Mouse (Mus musculus) kidney, postnatal 36 days (tissue): ENCODE results near the gene Stx6.
A peak's percentile ranks its signal among the peaks of the same experiment; 100 is the strongest.

Source experiments
- DNase-seq, 2 experiments: peaks; one replicate each; pipeline ENCODE4 v3.0.0; 2021 to 2022; ENCODE audit warnings: mixed read lengths in 2 of 2

Stx6 gene

DNA sequence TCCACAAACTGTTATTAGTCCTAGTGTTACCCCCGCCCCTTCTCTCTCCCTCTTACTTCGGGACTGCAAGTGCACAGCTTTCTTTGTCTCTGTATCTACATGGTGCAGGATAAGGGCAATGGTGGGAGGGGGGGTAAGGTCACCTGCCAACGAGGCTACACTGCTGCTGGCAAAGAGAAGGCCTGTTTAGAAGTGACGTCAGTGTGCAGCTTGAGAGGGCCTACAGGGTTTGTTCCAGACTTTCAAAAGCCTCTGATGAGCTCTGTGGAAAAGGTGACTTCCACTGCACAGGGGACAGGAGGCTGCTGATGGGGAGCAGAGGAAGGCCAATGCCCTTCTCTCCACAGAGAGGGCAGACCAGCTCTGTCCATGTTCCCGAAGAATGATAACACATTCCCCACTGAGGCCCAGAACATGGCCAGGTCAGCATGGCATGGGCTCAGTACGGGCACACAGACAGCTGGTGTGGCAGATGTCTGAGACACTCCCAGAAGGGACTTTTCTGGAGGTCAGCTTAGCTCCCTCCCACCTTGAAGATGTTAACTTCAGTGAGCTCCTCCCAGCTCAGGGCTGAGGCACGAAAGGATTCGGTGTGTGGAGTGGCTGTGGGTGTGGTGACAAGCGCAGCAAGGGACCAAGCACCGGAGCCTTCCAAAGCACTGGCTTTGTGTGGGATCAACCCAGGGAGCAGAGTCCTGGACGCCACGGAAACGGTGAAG is 78.0 kb downstream of the Stx6 start:
- peak in 1 of 2 experiments; percentile 26 for DNase-seq

DNA sequence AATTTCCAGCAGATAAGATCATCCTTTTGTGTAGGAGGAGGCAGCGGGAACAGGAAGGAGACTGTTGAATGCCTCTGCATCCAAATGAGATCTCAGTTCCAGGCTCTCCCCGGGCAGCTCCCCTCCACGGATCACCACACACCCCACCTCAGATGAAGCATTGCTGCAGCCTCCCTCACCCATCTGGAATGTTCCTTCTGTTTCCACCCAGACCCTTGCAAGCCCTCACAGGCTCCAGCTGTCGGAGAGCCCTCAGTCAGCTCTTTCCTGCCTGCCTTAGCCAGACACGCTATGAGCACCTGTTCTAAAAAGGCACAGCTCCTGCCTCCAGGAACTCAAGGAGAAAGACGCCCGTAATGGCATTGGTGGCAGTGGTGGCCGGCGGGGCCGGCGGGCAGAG is 78.9 kb downstream of the Stx6 start:
- peak in 1 of 2 experiments; percentile 35 for DNase-seq

DNA sequence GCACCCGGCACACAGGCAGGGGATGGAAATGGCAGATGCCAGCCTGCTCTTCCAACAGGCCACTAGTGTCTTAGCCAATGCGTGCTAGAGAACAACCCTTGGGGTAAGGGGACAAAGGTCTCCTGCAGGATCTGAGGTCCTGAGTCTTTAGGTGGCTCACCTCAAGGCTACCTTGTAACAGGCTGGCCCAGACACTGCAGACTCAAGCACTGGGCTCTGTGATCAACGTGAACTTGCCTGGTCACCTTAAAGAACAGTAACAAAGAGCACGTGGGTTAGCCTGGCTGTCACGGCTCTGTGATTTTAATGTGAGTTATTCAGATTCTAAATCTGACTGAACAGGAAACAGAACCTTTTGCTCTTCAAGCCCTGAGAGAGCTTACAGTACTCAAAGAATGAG is 79.6 kb downstream of the Stx6 start:
- DNase-seq: peak; percentile 65 to 84

DNA sequence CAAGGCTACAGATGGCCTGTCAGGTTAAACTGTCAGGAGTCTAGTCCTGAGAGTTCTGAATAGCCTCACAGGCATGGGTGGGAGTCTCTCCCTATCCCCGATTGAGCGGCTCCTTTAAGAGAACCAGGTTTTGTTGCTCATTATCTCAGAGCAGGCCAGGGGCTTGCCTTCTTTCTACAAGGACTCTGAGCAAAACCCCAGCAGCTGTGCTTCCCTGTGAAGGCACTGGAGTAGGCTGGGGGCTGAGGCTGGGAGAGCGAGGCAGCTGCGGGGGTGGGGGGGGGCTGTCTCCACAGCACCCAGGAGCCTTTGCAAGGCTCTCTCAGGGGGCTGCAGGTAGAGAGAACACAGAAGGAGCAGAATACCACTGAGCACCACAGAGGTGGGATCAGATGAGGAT is 80.7 kb downstream of the Stx6 start:
- peak in 1 of 2 experiments; percentile 11 for DNase-seq

DNA sequence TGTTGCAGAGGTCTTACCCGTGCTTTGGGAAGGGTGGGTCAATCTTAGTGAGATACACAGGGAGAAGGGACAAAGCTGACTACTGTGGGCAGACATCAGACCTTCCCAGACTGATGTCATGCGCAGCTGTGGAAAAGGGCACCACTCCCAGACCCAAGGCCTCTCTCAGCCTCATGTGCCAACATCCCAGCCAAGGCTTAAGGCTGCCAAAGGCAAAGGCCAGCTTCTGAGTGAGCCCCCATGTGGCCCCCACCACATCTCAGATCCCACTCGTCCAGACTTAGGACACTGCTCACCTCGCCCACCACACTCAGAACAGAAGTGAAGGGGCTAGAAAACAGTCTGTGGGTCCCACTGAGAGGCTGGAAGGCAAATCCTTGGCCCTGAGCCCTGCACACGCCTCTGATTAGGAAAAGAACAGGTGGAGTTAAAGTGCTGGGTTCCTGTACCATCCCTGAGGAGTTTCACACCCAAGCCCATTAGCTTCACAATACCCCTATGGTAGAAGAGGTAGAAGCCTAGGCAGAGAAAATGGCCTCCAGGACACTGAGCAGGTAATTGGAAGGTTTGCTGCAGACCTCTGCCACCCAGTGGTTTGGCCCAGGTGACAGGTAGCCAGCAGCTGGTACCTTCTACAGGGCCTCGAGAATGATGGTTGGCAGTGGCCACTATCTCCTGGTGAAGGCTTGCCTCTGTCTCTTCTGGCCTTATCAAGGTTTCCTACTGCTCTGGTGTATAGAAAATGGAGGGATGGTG is 81.6 kb downstream of the Stx6 start:
- DNase-seq: peak in 1 of 2 experiments; percentile 43

DNA sequence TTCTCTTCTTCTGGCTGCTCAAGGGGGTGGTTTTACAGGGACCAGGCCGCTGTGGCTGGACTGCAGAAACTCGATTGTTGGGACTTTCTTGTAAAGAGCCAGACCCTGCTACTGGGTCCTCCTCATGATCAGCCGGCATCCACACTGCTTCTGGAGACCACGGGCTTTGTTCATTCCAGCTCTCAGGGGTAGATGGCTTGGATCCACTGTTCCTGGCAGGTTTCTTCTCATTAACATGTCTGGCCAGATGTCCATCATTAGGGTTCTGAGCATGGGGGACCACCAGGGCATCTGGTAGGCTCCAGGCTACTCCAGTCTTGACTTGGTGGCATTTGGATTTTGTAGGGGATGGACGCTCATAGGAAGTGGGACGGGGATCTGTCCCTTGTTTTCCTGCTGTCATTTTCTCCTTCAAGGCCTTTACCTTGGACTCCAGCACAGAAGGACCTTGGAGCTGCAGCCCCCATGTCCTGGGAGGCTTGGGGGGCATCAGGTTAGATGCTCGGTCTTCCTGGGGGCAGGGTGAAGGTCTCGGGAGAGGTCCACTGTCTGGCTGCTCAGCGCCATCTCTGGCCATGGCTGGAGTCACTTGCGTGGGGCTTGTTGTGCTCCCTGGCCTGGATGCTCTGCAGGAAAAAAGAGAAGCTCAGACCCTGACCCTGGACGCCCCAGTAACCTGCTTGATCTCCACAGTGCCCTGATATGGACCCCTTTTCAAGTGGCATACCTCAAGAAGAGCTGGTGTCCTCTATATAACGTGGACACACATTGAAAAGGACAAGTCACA is 83.4 kb downstream of the Stx6 start:
- peak in 1 of 2 experiments; percentile 65 for DNase-seq

DNA sequence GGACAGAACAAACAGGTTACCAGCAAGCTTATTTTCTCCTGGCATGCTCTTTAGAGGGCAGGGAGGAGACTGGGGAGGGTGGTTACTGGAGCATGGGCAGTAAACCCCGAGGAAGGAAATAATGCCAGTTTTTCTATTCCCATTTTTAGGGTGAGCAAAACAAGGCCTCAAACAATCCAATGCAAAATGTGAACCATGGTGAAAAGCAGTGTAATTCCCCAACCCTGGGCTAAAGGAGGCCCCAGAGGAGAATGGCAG is 83.9 kb downstream of the Stx6 start:
- peak in 1 of 2 experiments; percentile 61 for DNase-seq

DNA sequence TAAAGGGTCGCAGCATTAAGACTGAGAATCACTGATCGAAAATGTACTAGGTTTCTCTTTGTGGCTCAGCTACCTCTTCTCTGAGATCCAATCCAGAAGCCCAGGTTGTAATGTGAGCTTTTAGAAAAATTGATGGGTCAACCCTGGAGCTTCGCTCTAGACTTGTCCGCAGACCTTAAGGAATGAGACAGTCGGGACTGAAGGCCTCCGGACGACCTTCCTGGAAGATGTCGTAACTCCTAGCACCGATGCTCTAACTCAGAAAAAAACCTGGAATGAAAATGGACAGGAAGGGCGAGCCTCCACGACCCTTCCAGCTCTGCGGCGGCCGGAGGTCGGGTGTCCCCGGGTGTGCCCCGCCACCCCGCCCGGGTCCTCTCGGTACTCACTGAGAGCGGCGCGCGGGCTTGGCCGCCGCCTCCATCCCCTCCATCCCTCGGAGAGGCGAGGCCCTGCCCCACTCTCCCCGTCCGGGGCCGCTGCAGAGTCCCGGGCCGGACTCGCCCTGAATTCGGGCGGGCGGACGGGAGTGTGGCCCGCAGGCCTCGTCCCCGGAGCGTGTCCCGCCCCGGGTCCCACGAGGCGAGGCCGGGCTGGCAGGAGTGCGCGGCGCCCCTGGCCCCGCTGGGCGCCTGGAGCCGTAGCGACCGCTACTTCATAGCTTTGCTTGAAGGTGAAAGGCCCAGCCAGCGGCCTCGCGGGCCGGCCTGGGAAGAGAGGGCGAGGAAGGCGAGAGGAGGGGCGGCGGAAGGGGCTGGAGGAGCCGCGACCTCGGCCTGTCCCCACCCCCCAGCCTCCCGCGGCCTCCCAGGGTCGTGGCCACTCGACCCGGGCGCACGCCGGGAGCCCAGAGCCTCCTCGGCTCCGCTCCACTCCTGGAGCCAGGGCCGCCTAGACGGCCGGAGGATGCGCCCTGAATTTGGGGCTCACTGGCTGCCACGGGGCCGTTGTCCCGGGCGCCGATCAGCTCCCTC is 85.6 kb downstream of the Stx6 start, which contains the start of gene BC034090:
Gene BC034090, minus strand, starts transcription at position 648 of the 974 bp plus-strand sequence.
- DNase-seq: peak; percentile 82 to 87

DNA sequence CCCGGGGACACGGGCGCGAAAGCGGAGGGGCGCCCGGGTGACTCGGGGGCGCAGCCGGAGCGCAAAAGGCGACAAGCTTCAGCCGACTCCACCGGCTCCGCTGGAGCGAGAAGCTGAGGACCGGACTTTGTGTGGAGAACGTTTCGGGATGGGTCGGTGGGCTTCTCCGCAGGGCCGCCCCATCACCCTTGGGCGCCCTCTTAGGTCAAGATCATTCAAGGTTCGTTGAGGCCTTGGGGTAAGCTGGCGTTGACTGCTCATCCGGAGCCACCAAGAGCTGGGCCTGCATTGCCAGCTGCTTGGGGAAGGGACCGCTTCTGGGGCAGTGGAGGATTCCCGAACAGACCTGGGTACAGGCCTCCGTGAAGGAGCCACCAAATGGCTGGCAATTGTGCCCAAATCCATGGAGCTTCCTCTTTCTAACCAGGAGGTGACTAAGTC is 86.3 kb downstream of the Stx6 start:
- peak in 1 of 2 experiments; percentile 62 for DNase-seq

DNA sequence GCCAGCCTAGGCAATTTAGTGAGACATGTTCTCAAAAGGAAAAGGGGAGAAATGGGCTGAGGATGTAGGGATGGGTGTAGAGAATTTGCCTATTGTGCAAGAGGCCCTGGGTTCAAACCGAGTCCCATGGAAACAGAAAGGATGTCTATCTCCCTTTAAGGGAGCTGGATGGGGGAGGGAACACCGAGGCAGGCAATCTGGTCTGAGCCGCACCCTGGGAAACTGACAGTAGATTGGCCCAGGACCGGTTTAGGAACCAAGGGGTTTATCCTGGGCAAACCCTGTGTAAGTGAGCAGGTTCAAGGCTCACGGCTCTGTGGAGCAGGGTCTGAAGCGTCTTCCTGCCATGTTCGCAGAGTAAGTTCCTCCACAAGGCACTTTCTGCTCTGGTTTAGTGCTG is 87.0 kb downstream of the Stx6 start:
- DNase-seq: peak; percentile 56 to 65

DNA sequence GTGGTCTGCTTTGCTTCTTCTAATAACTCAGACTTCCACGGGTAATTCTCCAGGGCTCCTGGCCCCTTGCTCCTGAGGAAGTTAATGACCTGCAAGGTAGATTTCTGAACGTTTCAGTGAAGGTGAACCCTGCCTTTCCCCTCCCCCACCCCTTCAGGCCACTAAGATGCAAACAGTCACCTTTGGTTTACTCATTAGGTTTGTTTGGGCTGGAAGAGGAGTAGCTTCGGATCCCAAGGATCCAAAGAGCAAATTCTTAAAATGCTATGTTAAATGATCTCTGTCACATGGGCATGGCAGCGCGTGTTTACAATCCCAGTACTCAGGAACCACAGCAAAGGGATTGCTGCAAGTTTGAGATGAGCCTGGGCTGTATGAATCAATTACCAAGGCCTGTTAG is 88.9 kb downstream of the Stx6 start:
- peak; percentile 77 to 81 for DNase-seq

DNA sequence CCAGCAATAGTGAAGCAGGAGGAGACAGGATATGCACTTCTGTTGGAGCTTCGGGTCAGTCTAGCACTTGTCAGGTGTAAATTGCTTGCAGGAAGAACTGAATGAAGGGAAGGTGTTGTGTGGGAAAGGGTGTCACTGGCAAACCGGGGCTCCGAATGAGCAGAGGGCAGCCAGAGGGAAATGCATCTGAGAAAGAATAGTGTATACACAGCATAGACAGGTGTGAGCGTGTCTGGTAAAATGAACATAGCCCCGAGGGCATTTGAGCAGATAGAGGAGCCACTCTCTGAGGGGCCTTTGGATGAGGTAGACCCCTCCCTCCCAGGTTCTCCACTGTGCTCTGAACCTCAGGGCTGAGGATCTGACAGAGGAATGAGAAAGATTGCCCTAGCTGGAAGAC is 89.5 kb downstream of the Stx6 start:
- peak in 1 of 2 experiments; percentile 17 for DNase-seq

DNA sequence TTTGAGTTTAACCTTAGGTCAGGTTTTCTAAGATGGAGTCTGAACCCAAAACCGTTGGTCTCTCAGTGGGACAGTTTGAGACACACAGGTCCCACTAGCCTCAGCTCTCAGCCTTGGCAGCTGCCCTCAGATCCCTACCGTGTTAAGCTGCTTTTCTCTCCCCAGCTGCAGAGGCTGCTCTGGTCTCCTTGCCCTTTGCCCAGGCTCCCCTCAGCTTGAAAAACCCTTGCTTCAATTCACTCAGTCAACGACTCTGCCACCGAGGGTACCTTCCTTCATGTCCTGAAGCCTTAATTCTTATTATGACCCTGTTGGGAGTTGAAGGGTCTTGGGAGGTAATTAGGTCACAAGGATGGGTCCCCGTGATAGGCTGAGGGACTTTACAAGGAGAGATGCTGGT is 91.4 kb downstream of the Stx6 start:
- DNase-seq: peak; percentile 67

DNA sequence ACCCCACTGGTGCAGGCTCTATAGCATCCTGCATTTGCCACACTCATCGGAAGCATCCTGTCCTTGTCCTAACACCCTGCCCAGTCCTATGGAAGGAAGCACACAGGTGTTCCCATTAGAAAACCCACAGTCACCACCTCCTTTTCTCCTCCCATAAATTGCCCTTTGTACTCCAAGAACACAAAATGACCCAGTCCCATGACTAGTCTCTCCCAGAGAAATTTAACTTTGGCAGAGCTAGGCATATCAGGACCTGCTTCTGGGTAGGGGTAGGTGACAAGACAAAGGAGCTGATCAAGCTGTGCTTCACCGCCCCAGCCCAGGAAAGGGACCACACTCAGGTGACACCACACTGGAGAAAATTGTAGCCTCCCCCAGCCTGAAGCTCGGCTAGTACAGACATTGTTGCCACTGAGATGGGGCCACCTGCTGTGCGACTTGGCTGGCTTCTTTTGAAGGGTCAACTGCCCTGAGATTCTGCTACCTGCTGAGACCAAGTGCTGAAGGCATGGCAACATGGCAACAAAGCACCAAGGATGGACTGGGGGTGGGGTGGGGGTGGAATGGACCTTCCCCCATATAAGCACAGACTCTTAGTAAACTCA is 92.1 kb downstream of the Stx6 start:
- peak; percentile 49 to 80 for DNase-seq

DNA sequence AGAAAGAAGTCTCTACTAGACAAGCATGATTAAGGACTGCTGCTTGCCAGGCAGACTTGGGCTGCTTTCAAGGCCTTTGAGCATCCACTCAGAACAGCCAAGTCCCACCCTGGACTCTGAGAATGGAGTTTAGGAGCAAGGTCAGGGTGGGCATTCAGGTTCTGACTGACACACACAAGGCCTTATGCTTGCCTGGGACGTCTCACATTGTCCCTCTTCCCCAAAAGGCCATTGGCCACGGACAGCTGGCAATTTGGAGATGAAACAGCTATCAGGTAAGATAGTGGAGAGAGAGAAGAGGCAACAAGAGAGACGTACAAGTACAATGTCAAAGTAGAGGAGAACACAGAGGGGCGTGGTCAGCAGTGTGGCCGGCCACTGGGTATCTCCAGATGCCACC is 93.1 kb downstream of the Stx6 start:
- no peak for DNase-seq

DNA sequence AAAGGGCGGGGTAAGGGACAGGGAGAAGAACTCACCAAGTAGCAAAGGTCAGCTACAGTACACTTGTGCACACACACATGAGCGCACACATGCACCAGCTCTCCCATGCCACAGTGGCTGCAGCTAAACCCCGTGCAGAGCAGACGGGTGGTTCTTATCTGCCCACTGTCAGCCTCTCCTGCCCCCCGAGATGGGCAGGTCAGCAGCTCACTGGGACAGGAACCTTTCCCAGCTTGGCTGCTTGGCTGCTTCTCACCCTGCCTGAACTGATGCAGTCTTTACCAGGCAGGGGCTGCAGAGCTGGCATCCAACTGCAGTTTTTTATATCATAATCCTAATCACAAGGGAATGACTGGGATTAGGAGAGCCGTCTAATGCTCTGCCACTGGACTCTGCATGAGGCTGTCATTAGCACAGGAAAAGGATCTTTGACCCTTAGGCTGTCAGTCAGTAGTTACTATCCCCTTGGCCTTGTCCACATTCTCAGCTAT is 94.2 kb downstream of the Stx6 start:
- peak; percentile 63 to 66 for DNase-seq

DNA sequence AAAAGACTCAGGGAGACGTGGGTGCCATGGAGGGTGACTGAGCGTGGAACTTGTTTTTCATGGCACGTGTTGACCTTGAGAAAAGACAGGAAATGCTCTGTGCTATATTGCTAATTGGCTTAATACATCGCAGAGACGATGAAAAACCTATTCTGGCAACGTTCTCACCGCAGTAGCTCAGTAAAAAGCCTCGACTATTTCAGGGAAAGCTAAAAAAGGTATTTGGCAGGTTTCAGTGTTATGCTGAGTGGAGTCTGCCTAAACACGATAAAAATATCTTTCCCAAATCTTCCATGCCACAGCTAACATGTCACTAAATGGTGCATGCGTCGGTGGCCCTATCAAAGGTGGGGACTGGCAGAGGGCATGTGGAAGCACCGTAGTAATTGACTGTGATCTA is 94.6 kb downstream of the Stx6 start:
- no peak for DNase-seq

DNA sequence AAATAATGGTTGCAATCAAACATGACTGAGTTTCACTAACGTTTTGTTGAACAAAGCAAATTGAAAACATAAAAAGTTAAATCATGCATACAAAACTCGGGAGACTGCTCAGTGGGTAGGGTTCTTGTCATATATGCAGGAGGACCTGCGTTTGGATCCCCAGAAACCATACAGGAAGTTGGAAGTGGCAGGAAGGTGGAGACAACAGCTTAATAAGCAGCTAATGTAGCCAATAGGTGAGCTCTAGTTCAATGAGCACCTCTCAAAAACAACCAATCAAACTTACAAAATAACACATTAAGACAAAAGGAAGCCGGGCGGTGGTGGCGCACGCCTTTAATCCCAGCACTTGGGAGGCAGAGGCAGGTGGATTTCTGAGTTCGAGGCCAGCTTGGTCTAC is 95.8 kb downstream of the Stx6 start:
- no peak for DNase-seq
